Mouse (Mus musculus) frontal cortex, adult (tissue): ENCODE results near the gene Tap2.
A peak's percentile ranks its signal among the peaks of the same experiment; 100 is the strongest.

Experiments used
- ATAC-seq: cut with Nextera tagmentation; 2 replicates; pipeline ENCODE4 v1.9.2; 2017; ENCODE audit warnings: mild to moderate bottlenecking, moderate library complexity, mixed read lengths; ENCODE audit not compliant: low TSS enrichment

Tap2 gene

GRCm38 (mm10) chr17:34249878-34250277, 46.6 kb downstream of the Tap2 start:
- ATAC-seq: no peak

GRCm38 (mm10) chr17:34251666-34252065, 48.3 kb downstream of the Tap2 start:
- no peak for ATAC-seq

- ATAC-seq: no peak
These were observed 53.2 kb downstream of the Tap2 start for GRCm38 (mm10) chr17:34256501-34256900.

GRCm38 (mm10) chr17:34257594-34258375, 54.5 kb downstream of the Tap2 start, which contains the start of gene H2-Ab1:
H2-Ab1 (plus strand) TSS chr17:34257689.
- ATAC-seq: peak; percentile 80

GRCm38 (mm10) chr17:34260551-34260950, 57.2 kb downstream of the Tap2 start:
- ATAC-seq: no peak

- peak; percentile 56; the same call in 1 of the 2 replicates for ATAC-seq
These were observed 58.2 kb downstream of the Tap2 start for GRCm38 (mm10) chr17:34261502-34261901.

GRCm38 (mm10) chr17:34263068-34263467, 59.7 kb downstream of the Tap2 start:
- peak; percentile 98 for ATAC-seq

DNA sequence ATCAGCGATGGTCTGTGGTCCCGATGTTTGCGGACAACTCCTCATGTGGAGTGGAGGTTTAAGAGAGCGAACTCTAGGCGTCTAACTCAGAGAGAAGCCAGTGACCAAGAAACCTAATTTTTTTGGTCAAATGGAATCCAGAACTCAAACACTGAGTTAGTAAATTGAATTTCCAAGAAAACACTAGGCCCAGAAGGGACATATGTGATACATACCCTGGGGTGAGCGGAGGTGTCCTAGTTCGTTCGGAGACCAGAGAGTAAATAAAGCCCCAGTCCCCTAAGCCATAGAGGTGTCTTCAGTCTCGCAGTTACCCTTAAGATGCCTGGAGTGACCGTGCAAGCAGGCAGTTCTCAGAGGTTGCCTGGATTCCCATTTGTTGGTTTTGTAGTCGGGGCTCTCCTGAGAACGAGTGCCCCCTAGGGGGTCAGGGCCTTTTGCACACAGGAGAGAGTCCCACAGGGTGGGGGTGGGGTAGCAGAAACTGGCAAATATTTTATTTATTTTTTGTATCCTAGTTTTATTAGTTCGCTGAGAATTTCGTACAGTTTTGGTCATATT, 60.6 kb downstream of the Tap2 start:
- no peak for ATAC-seq

DNA sequence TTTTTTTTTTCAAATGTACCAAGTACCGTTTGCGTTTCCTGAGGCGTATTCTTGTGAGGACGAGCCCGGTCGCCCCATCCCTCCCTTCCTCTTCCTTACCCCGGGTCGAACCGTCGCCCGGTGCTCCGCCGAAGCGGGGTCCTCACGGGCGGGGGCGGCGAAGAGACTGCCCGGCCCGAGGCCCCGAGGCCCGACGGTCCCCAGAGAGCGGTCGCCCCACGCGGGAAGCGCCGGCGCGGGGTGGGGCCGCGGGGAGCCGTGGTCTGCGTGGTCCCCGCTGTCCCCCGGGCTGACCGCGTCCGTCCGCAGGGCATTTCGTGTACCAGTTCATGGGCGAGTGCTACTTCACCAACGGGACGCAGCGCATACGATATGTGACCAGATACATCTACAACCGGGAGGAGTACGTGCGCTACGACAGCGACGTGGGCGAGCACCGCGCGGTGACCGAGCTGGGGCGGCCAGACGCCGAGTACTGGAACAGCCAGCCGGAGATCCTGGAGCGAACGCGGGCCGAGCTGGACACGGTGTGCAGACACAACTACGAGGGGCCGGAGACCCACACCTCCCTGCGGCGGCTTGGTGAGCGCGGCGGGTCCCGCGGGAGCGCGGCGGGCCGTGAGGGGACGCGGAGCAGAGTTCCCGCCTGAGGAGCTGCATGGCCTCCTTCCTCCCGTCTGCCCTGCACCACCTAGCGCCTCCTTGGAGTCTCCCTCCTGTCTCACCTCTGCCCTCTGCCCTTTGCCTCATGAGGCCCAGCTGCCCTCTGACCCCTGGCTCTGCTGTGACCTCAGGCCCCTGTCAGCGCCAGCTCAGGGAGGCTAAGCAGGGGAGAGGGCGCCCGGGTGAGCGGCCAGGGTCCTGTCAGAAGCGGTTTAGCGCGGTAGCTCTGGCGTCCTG, 61.4 kb downstream of the Tap2 start:
- no peak for ATAC-seq
